ENCODE assay signal across 23 mouse cellular contexts in the genomic region with DNA sequence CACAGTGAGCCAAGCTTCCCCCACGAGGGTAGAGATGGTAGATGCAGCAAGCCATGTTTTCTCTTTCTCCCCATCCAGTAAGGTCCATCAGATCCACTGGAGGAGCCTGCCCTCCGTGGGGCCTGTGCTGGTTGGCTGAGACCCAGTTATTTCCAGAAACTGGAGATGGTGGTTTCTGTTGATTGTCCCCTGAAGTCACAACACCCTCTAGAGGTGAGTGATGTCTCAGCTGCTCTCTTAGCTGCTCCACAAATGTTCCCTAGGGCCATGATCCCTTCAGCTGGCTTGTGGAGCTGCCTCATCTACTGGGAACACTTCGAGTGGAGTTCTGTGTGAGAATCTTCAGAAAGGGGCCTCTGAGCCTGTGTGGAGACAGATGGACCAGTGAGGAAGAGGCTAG. TPM values are rescaled to one million over a fixed set of nuclear protein-coding genes. Genes with fewer than 3 reads are reported as not detected.
DNase-seq lines count a peak whose midpoint lies in the region; ATAC-seq and TF ChIP-seq lines count a peak whose summit lies in the region.
"Had no signal": no experiment of that assay in that cellular context is flagged by ENCODE, and none has a peak within 500 bp of the region (broad histone marks: within the 10 kb centered on the region; RNA-seq: fewer than 3 reads in every experiment).

No protein-coding gene starts in this region.

- peaks cover 10% of the 10 kb centered on the region; the same call in 1 of the 2 replicates for H3K4me1 ChIP-seq in kidney, postnatal 0 days (replicated peaks; ENCODE audit: insufficient read depth, low read length)
- peaks cover 44% of the 10 kb centered on the region for H3K4me1 ChIP-seq in kidney, embryonic 15.5 days
- H3K4me1 ChIP-seq in lung, embryonic 14.5 days (ENCODE audit: insufficient read depth), result peaks cover 6% of the 10 kb centered on the region
- H3K4me1 ChIP-seq in CH12.LX (ENCODE audit: control insufficient read depth in 1 of 2, insufficient read depth in 2 of 2), result peaks cover 7 to 25% of the 10 kb centered on the region in 2 experiments

- no peak for DNase-seq in kidney, postnatal 0 days (ENCODE audit: low spot score)
- DNase-seq in lung, embryonic 14.5 days, result no peak
- no peak for DNase-seq in lung, postnatal 10 days
- peak; percentile 61 for DNase-seq in A20 (ENCODE audit: low read depth, low spot score)
- DNase-seq in CH12.LX (ENCODE audit: extremely low read depth), result no peak
- DNase-seq in cerebellum, postnatal 25 days, result no peak
- DNase-seq in testis, postnatal 10 days (ENCODE audit: low spot score), result no peak
- DNase-seq: adrenal gland, adult 2 months; adrenal gland, postnatal 25 days; B cell, adult 2 months; cerebellum, adult 18-20 months; cerebellum, adult 9-11 months; forebrain, postnatal 0 days; gastrocnemius, postnatal 36 days; heart, adult 11 months; heart, postnatal 10 days had no signal

- H3K27me3 ChIP-seq in kidney, postnatal 0 days (ENCODE audit: insufficient read depth, low read length), result no peaks in the 10 kb centered on the region
- H3K27me3 ChIP-seq in kidney, embryonic 15.5 days, result peaks cover 4% of the 10 kb centered on the region
- 0 out of 2 replicates have a peak, but pooled peaks cover 5% of the 10 kb centered on the region for H3K27me3 ChIP-seq in lung, embryonic 14.5 days (ENCODE audit: insufficient read depth, low read length)
- peaks cover 39% of the 10 kb centered on the region for H3K27me3 ChIP-seq in CH12.LX (replicated peaks)

- dilution Hi-C loops in CH12.LX (cut with MboI; ENCODE audit: extremely low pct_ligation_motif_present, extremely low pct_unique_long_range_greater_than_20kb, low sequenced_read_pairs), result no loop called here

- no peak overlapping the region for H3K4me3 ChIP-seq in kidney, postnatal 0 days (replicated peaks; ENCODE audit: low read depth, low read length)
- H3K4me3 ChIP-seq in kidney, embryonic 15.5 days (replicated peaks), result no peak overlapping the region
- H3K4me3 ChIP-seq in lung, embryonic 14.5 days (ENCODE audit: low read depth, low read length), result no peak overlapping the region
- H3K4me3 ChIP-seq in CH12.LX (replicated peaks in 1 of 3; ENCODE audit: low read depth in 2 of 3, low read length in 2 of 3, poor library complexity in 1 of 3), result no peak overlapping the region
- H3K4me3 ChIP-seq: forebrain, embryonic 13.5 days; hindbrain, embryonic 13.5 days had no signal

- WGBS in kidney, postnatal 0 days, result 44% methylated on average over 3 of the region's 3 CpGs
- WGBS in kidney, embryonic 15.5 days, result 46% methylated on average over 3 of the region's 3 CpGs
- 64% methylated on average over 3 of the region's 3 CpGs for WGBS in lung, embryonic 14.5 days

- H3K79me2 ChIP-seq in CH12.LX (replicated peaks; ENCODE audit: control insufficient read depth, extremely low read depth, insufficient read depth, poor library complexity, severe bottlenecking), result no peaks in the 10 kb centered on the region

- in situ Hi-C loops in CH12.LX (cut with MboI; ENCODE audit: low pct_ligation_motif_present, low pct_unique_long_range_greater_than_20kb, low sequenced_read_pairs), result no loop called here

- H3K36me3 ChIP-seq in kidney, postnatal 0 days (ENCODE audit: insufficient read depth, low read length), result no peaks in the 10 kb centered on the region
- no peaks in the 10 kb centered on the region for H3K36me3 ChIP-seq in kidney, embryonic 15.5 days
- H3K36me3 ChIP-seq in lung, embryonic 14.5 days (ENCODE audit: insufficient read depth), result no peaks in the 10 kb centered on the region
- H3K36me3 ChIP-seq in CH12.LX (replicated peaks in 1 of 2; ENCODE audit: control insufficient read depth in 1 of 2, insufficient read depth in 1 of 2, low read length in 1 of 2), result no peaks in the 10 kb centered on the region
- H3K36me3 ChIP-seq: embryonic facial prominence, embryonic 10.5 days; heart, embryonic 10.5 days; hindbrain, embryonic 13.5 days had no signal

- peak; percentile 26 for TF ChIP-seq RAD21 in CH12.LX (IDR thresholded peaks at IDR 0.05; ENCODE audit: low read depth, low read length)

- ATAC-seq in kidney, postnatal 0 days (replicated peaks; ENCODE audit: low FRiP score, low read depth), result no peak
- ATAC-seq in kidney, embryonic 15.5 days (replicated peaks; ENCODE audit: low FRiP score), result no peak
- no peak for ATAC-seq in lung, embryonic 14.5 days (ENCODE audit: insufficient read depth)
- ATAC-seq: CD4-positive, CD25-positive, alpha-beta regulatory T cell, adult 4 months; forebrain, embryonic 13.5 days; forebrain, postnatal 0 days had no signal

- TF ChIP-seq CTCF in kidney, postnatal 0 days (IDR thresholded peaks at IDR 0.05; ENCODE audit: low read depth), result peak; percentile 38; the same call in 1 of the 2 replicates
- 0 out of 2 replicates have a peak, but pooled peaks have one; percentile 1 for TF ChIP-seq CTCF in lung, embryonic 14.5 days (IDR thresholded peaks at IDR 0.05; ENCODE audit: low read depth)
- peak in 1 of 2 experiments; percentile 50; a peak in 2 of 4 replicates for TF ChIP-seq CTCF in CH12.LX (conservative IDR thresholded peaks at IDR 0.05 in 1 of 2, IDR thresholded peaks at IDR 0.05 in 1 of 2; ENCODE audit: low read depth in 2 of 2, low read length in 2 of 2)

- no peaks in the 10 kb centered on the region for H3K9me3 ChIP-seq in kidney, postnatal 0 days (replicated peaks; ENCODE audit: low read length)
- H3K9me3 ChIP-seq in kidney, embryonic 15.5 days (replicated peaks), result no peaks in the 10 kb centered on the region
- no peaks in the 10 kb centered on the region for H3K9me3 ChIP-seq in lung, embryonic 14.5 days (ENCODE audit: low read depth, low read length)
- peaks cover 3% of the 10 kb centered on the region for H3K9me3 ChIP-seq in CH12.LX (replicated peaks; ENCODE audit: low read length)
- H3K9me3 ChIP-seq: embryonic facial prominence, embryonic 10.5 days; forebrain, embryonic 13.5 days; heart, embryonic 10.5 days; hindbrain, embryonic 13.5 days had no signal

- no peak overlapping the region for H3K4me2 ChIP-seq in kidney, postnatal 0 days (ENCODE audit: low read length)
- no peak overlapping the region for H3K4me2 ChIP-seq in kidney, embryonic 15.5 days
- H3K4me2 ChIP-seq in lung, embryonic 14.5 days, result no peak overlapping the region
- no peak overlapping the region for H3K4me2 ChIP-seq in CH12.LX (ENCODE audit: insufficient read depth, low read depth, poor library complexity, severe bottlenecking)

- no peak overlapping the region for H3K9ac ChIP-seq in kidney, postnatal 0 days (ENCODE audit: low read depth, low read length)
- H3K9ac ChIP-seq in kidney, embryonic 15.5 days, result no peak overlapping the region
- H3K9ac ChIP-seq in lung, embryonic 14.5 days, result no peak overlapping the region
- no peak overlapping the region for H3K9ac ChIP-seq in CH12.LX (ENCODE audit: insufficient read depth, low read depth)
- H3K9ac ChIP-seq: forebrain, embryonic 13.5 days; forebrain, postnatal 0 days; hindbrain, embryonic 13.5 days had no signal

- H3K27ac ChIP-seq in kidney, postnatal 0 days, result no peak overlapping the region
- H3K27ac ChIP-seq in kidney, embryonic 15.5 days, result no peak overlapping the region
- H3K27ac ChIP-seq in lung, embryonic 14.5 days (ENCODE audit: low read depth), result no peak overlapping the region
- no peak overlapping the region for H3K27ac ChIP-seq in CH12.LX (ENCODE audit: insufficient read depth, low read depth)
- H3K27ac ChIP-seq: forebrain, embryonic 13.5 days; hindbrain, embryonic 13.5 days had no signal

- no peak for TF ChIP-seq POLR2A in CH12.LX (IDR thresholded peaks at IDR 0.05; ENCODE audit: low read depth, low read length)

- no peak for TF ChIP-seq EP300 in CH12.LX (IDR thresholded peaks at IDR 0.05; ENCODE audit: low read length)

TF ChIP-seq in CH12.LX, 34 proteins besides CTCF, POLR2A, EP300 and RAD21:
- TF ChIP-seq SMC3 (IDR thresholded peaks at IDR 0.05; ENCODE audit: low read depth, low read length) (0 out of 2 replicates have a peak, but pooled peaks have one; percentile 12), ZC3H11A (IDR thresholded peaks at IDR 0.05; ENCODE audit: low read depth, low read length) (no peak)

RNA-seq across cellular contexts. Expression of gene Arhgap8, which starts 1.1 kb away (rescaled TPM):
- 13.9 and 14.7 TPM in 2 replicates for polyA plus RNA-seq in kidney, postnatal 0 days (2015; fragmentation: Nextera tagmentation; extraction: Ambion mirVana)
- polyA plus RNA-seq in kidney, embryonic 15.5 days (2015; fragmentation: Nextera tagmentation; extraction: Ambion mirVana), result 7.9 and 10.3 TPM in 2 replicates
- polyA plus RNA-seq in lung, embryonic 14.5 days (2014; fragmentation: Nextera tagmentation; extraction: Ambion mirVana), result 17.4 and 18.1 TPM in 2 replicates
- total RNA-seq in CH12.LX (2012; rRNA removed) (0.08 TPM in 1 of 2 replicates, not detected in the other), CH12.LX (2014; rRNA removed) (not detected in 2 replicates)
- polyA plus RNA-seq in CH12.LX (2012; ENCODE audit: insufficient read length, low read depth), result not detected in 2 replicates
- total RNA-seq: hematopoietic stem cell, adult 5-6 weeks had no signal
- polyA plus RNA-seq: CD4-positive, CD25-positive, alpha-beta regulatory T cell, adult 4 months had no signal

RNA-seq across cellular contexts. Expression of gene Prr5, which starts 49.4 kb away (rescaled TPM):
- 35.0 and 35.6 TPM in 2 replicates for polyA plus RNA-seq in kidney, postnatal 0 days (2015; fragmentation: Nextera tagmentation; extraction: Ambion mirVana)
- 40.3 and 46.8 TPM in 2 replicates for polyA plus RNA-seq in kidney, embryonic 15.5 days (2015; fragmentation: Nextera tagmentation; extraction: Ambion mirVana)
- 24.5 and 27.8 TPM in 2 replicates for polyA plus RNA-seq in lung, embryonic 14.5 days (2014; fragmentation: Nextera tagmentation; extraction: Ambion mirVana)
- total RNA-seq in CH12.LX (2012; rRNA removed) (19.7 and 28.5 TPM in 2 replicates), CH12.LX (2014; rRNA removed) (10.4 and 11.6 TPM in 2 replicates)
- 58.2 and 68.2 TPM in 2 replicates for polyA plus RNA-seq in CH12.LX (2012; ENCODE audit: insufficient read length, low read depth)
